Mouse (Mus musculus) ES-E14 (cell line): Measurements from ENCODE around the gene Arhgap10.

Source experiments
- HCFC1 ChIP-seq: IDR thresholded peaks from 2 replicates; pipeline ENCODE4 v1.6.1; 2012; ENCODE audit warnings: low read length, inconsistent platforms, borderline replicate concordance; ENCODE audit not compliant: insufficient read depth
- MAFK ChIP-seq: IDR thresholded peaks from 2 replicates; pipeline ENCODE4 v1.6.1; 2014; ENCODE audit warnings: mild to moderate bottlenecking, low read depth, low read length, inconsistent platforms; ENCODE audit not compliant: insufficient read depth
- ZC3H11A ChIP-seq: IDR thresholded peaks from 2 replicates; pipeline ENCODE4 v1.6.1; 2012; ENCODE audit warnings: low read depth, mild to moderate bottlenecking, inconsistent platforms, low read length, borderline replicate concordance
- ZNF384 ChIP-seq: IDR thresholded peaks from 2 replicates; pipeline ENCODE4 v1.6.1; 2012; ENCODE audit warnings: low read depth, low read length, inconsistent platforms

DNA sequence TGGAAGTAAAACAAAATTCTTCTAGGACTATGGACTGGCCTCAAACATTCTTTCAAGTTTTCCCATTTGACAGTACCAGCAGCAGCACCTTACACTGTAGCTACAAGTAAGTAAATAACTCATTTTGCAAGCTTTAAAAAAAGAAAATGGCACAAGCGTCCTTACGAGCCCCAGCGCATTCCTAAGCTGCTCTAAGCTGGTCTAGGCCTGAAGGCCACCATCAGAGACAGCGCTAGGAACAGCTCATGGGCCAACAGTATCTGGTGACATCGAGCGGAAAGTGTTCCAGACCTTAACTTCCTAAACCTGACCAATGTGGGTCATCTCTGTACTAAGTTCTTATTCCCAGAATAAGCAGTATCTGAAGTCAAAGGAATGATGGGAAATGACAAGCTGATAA lies 61.5 kb downstream of the Arhgap10 start:
- no peak for TF ChIP-seq MAFK
- TF ChIP-seq ZC3H11A = no peak
- no peak for TF ChIP-seq ZNF384
- TF ChIP-seq HCFC1 = no peak
